Mouse (Mus musculus) spleen, adult 12 weeks (tissue): Measurements from ENCODE around the gene D17H6S53E.

ENCODE experiments used
- DNase-seq: peaks from one replicate; pipeline ENCODE4 v3.0.0; 2022; ENCODE audit warnings: low spot score

Gene D17H6S53E

GRCm38 (mm10) chr17:35126206-35126611 is at the start of gene D17H6S53E:
Gene D17H6S53E, plus strand, starts transcription at chr17:35126373.
- DNase-seq: peak; percentile 61

- DNase-seq: no peak
These were observed 49.5 kb upstream of the D17H6S53E start, which contains the start of gene Ly6g6e for GRCm38 (mm10) chr17:35076507-35077176. Gene Ly6g6e, plus strand, starts transcription at chr17:35076902.

GRCm38 (mm10) chr17:35077285-35077684 is 48.9 kb upstream of the D17H6S53E start:
- no peak for DNase-seq

- DNase-seq: no peak
These were observed 48.4 kb upstream of the D17H6S53E start, which contains the start of gene Ly6g6d for GRCm38 (mm10) chr17:35077786-35078233. Gene Ly6g6d, minus strand, starts transcription at chr17:35078065.

- peak; percentile 50 for DNase-seq
These were observed 46.4 kb upstream of the D17H6S53E start for GRCm38 (mm10) chr17:35079778-35080177.

GRCm38 (mm10) chr17:35080248-35080647 is 45.9 kb upstream of the D17H6S53E start:
- no peak for DNase-seq

- DNase-seq: no peak
These were observed 45.5 kb upstream of the D17H6S53E start for GRCm38 (mm10) chr17:35080710-35081109.

- no peak for DNase-seq
These were observed 43.2 kb upstream of the D17H6S53E start for GRCm38 (mm10) chr17:35082841-35083576.

- no peak for DNase-seq
These were observed 42.2 kb upstream of the D17H6S53E start for GRCm38 (mm10) chr17:35083929-35084497.

- no peak for DNase-seq
These were observed 40.8 kb upstream of the D17H6S53E start, which contains the start of gene Ly6g6f for GRCm38 (mm10) chr17:35085208-35085865. Gene Ly6g6f, minus strand, starts transcription at chr17:35085610.

- DNase-seq: no peak
These were observed 38.0 kb upstream of the D17H6S53E start for GRCm38 (mm10) chr17:35088151-35088550.

- peak; percentile 93 for DNase-seq
These were observed 37.1 kb upstream of the D17H6S53E start, which contains the start of gene Abhd16a for GRCm38 (mm10) chr17:35088825-35089644. Gene Abhd16a, plus strand, starts transcription at chr17:35089263.

GRCm38 (mm10) chr17:35090166-35090932 is 35.8 kb upstream of the D17H6S53E start:
- peak; percentile 61 for DNase-seq

GRCm38 (mm10) chr17:35092403-35093198 is 33.6 kb upstream of the D17H6S53E start:
- DNase-seq: no peak

GRCm38 (mm10) chr17:35094475-35095365 is 31.5 kb upstream of the D17H6S53E start:
- no peak for DNase-seq

GRCm38 (mm10) chr17:35096597-35096996 is 29.6 kb upstream of the D17H6S53E start:
- no peak for DNase-seq

- DNase-seq: no peak
These were observed 29.0 kb upstream of the D17H6S53E start for GRCm38 (mm10) chr17:35097164-35097655.

GRCm38 (mm10) chr17:35100196-35100765 is 25.9 kb upstream of the D17H6S53E start:
- no peak for DNase-seq
